Mouse (Mus musculus): Measurements from ENCODE around the gene Gm20716. TPM values are rescaled to one million over a fixed set of nuclear protein-coding genes. Genes with fewer than 3 reads are reported as not detected.

Gene Gm20716
- 27.8 and 28.5 TPM in 2 replicates for polyA plus RNA-seq (2014; fragmentation: Nextera tagmentation; extraction: Ambion mirVana)

- H3K9me3 ChIP-seq (ENCODE audit: control insufficient read depth, low read length), result no peaks in the 10 kb centered on the region
- peaks cover 16% of the 10 kb centered on the region for H3K4me1 ChIP-seq (ENCODE audit: control insufficient read depth, insufficient read depth, low read length)
- under 1% methylated on average over 70 of the region's 73 CpGs for WGBS
- ATAC-seq (ENCODE audit: insufficient number of reproducible peaks, low FRiP score, low TSS enrichment, low read depth) (peak; percentile 61; the same call in 1 of the 2 replicates), DNase-seq (ENCODE audit: low spot score) (peak; percentile 89)
- H3K27ac ChIP-seq (replicated peaks; ENCODE audit: low read depth, low read length), result peak within 1 kb of the TSS; percentile 83
- H3K36me3 ChIP-seq (ENCODE audit: control insufficient read depth, insufficient read depth, low read length), result peaks cover 9% of the 10 kb centered on the region; the same call in 1 of the 2 replicates
- H3K4me2 ChIP-seq (ENCODE audit: low read depth, severe bottlenecking), result peak within 1 kb of the TSS; percentile 99
- H3K9ac ChIP-seq (ENCODE audit: low read length), result peak within 1 kb of the TSS; percentile 81
- peak within 1 kb of the TSS; percentile 100 for H3K4me3 ChIP-seq (ENCODE audit: low read depth, low read length)
- no peaks in the 10 kb centered on the region for H3K27me3 ChIP-seq (ENCODE audit: control insufficient read depth, insufficient read depth, low read length)
Observed at GRCm38 (mm10) chr2:168230026-168230728, at the start of gene Gm20716, which contains the start of the genes Dpm1 and Mocs3. Gene Gm20716, minus strand, starts transcription at chr2:168230364. Gene Dpm1, minus strand, starts transcription at chr2:168230591. Gene Mocs3, plus strand, starts transcription at chr2:168230622.

GRCm38 (mm10) chr2:168274374-168274935 is 44.3 kb upstream of the Gm20716 start:
- Histone ChIP-seq H3K4me3 (ENCODE audit: low read depth, low read length) (no peak overlapping the region), H3K27ac (replicated peaks; ENCODE audit: low read depth, low read length) (no peak overlapping the region), H3K4me2 (ENCODE audit: low read depth, severe bottlenecking) (no peak overlapping the region), H3K27me3 (ENCODE audit: control insufficient read depth, insufficient read depth, low read length) (peaks cover 17% of the 10 kb centered on the region), H3K9me3 (ENCODE audit: control insufficient read depth, low read length) (no peaks in the 10 kb centered on the region), H3K36me3 (ENCODE audit: control insufficient read depth, insufficient read depth, low read length) (no peaks in the 10 kb centered on the region), H3K4me1 (ENCODE audit: control insufficient read depth, insufficient read depth, low read length) (peaks cover 5% of the 10 kb centered on the region; the same call in 1 of the 2 replicates), H3K9ac (ENCODE audit: low read length) (no peak overlapping the region)
- no peak for ATAC-seq (ENCODE audit: insufficient number of reproducible peaks, low FRiP score, low TSS enrichment, low read depth)
- DNase-seq (ENCODE audit: low spot score), result peak; percentile 85
- WGBS, result 10% methylated on average over 11 of the region's 11 CpGs

- Histone ChIP-seq H3K4me3 (ENCODE audit: low read depth, low read length) (no peak overlapping the region), H3K27ac (replicated peaks; ENCODE audit: low read depth, low read length) (no peak overlapping the region), H3K9me3 (ENCODE audit: control insufficient read depth, low read length) (no peaks in the 10 kb centered on the region), H3K9ac (ENCODE audit: low read length) (no peak overlapping the region), H3K36me3 (ENCODE audit: control insufficient read depth, insufficient read depth, low read length) (no peaks in the 10 kb centered on the region), H3K4me1 (ENCODE audit: control insufficient read depth, insufficient read depth, low read length) (peaks cover 5% of the 10 kb centered on the region; the same call in 1 of the 2 replicates), H3K27me3 (ENCODE audit: control insufficient read depth, insufficient read depth, low read length) (peaks cover 14% of the 10 kb centered on the region), H3K4me2 (ENCODE audit: low read depth, severe bottlenecking) (no peak overlapping the region)
- DNase-seq (ENCODE audit: low spot score), result no peak
- 36% methylated on average over 9 of the region's 9 CpGs for WGBS
- no peak for ATAC-seq (ENCODE audit: insufficient number of reproducible peaks, low FRiP score, low TSS enrichment, low read depth)
Observed at GRCm38 (mm10) chr2:168273387-168273786, 43.2 kb upstream of the Gm20716 start.

- no peaks in the 10 kb centered on the region; the same call in 1 of the 2 replicates for H3K27me3 ChIP-seq (ENCODE audit: control insufficient read depth, insufficient read depth, low read length)
- WGBS, result 35% methylated on average over 7 of the region's 7 CpGs
- no peak for ATAC-seq (ENCODE audit: insufficient number of reproducible peaks, low FRiP score, low TSS enrichment, low read depth)
- H3K36me3 ChIP-seq (ENCODE audit: control insufficient read depth, insufficient read depth, low read length), result no peaks in the 10 kb centered on the region
- H3K4me3 ChIP-seq (ENCODE audit: low read depth, low read length), result no peak overlapping the region
- H3K9ac ChIP-seq (ENCODE audit: low read length), result no peak overlapping the region
- peak; percentile 80 for DNase-seq (ENCODE audit: low spot score)
- H3K4me1 ChIP-seq (ENCODE audit: control insufficient read depth, insufficient read depth, low read length), result no peaks in the 10 kb centered on the region
- no peak overlapping the region for H3K27ac ChIP-seq (replicated peaks; ENCODE audit: low read depth, low read length)
- H3K4me2 ChIP-seq (ENCODE audit: low read depth, severe bottlenecking), result peak overlapping the region; percentile 29; the same call in 1 of the 2 replicates
- H3K9me3 ChIP-seq (ENCODE audit: control insufficient read depth, low read length), result no peaks in the 10 kb centered on the region
Observed at GRCm38 (mm10) chr2:168268033-168268432, 37.9 kb upstream of the Gm20716 start.

- no peaks in the 10 kb centered on the region for H3K4me1 ChIP-seq (ENCODE audit: control insufficient read depth, insufficient read depth, low read length)
- H3K4me3 ChIP-seq (ENCODE audit: low read depth, low read length), result no peak overlapping the region
- H3K27me3 ChIP-seq (ENCODE audit: control insufficient read depth, insufficient read depth, low read length), result no peaks in the 10 kb centered on the region
- no peak overlapping the region for H3K9ac ChIP-seq (ENCODE audit: low read length)
- DNase-seq (ENCODE audit: low spot score) (no peak), ATAC-seq (ENCODE audit: insufficient number of reproducible peaks, low FRiP score, low TSS enrichment, low read depth) (no peak)
- H3K9me3 ChIP-seq (ENCODE audit: control insufficient read depth, low read length), result no peaks in the 10 kb centered on the region
- H3K4me2 ChIP-seq (ENCODE audit: low read depth, severe bottlenecking), result no peak overlapping the region
- 83% methylated on average over 10 of the region's 10 CpGs for WGBS
- H3K27ac ChIP-seq (replicated peaks; ENCODE audit: low read depth, low read length), result no peak overlapping the region
- H3K36me3 ChIP-seq (ENCODE audit: control insufficient read depth, insufficient read depth, low read length), result no peaks in the 10 kb centered on the region
Observed at GRCm38 (mm10) chr2:168260900-168261299, 30.7 kb upstream of the Gm20716 start.

GRCm38 (mm10) chr2:168260124-168260523 is 30.0 kb upstream of the Gm20716 start:
- DNase-seq (ENCODE audit: low spot score), result no peak
- ATAC-seq (ENCODE audit: insufficient number of reproducible peaks, low FRiP score, low TSS enrichment, low read depth), result no peak
- Histone ChIP-seq H3K4me2 (ENCODE audit: low read depth, severe bottlenecking) (no peak overlapping the region), H3K27me3 (ENCODE audit: control insufficient read depth, insufficient read depth, low read length) (no peaks in the 10 kb centered on the region), H3K9ac (ENCODE audit: low read length) (no peak overlapping the region), H3K4me1 (ENCODE audit: control insufficient read depth, insufficient read depth, low read length) (no peaks in the 10 kb centered on the region), H3K36me3 (ENCODE audit: control insufficient read depth, insufficient read depth, low read length) (no peaks in the 10 kb centered on the region), H3K27ac (replicated peaks; ENCODE audit: low read depth, low read length) (no peak overlapping the region), H3K9me3 (ENCODE audit: control insufficient read depth, low read length) (no peaks in the 10 kb centered on the region), H3K4me3 (ENCODE audit: low read depth, low read length) (no peak overlapping the region)
- WGBS, result 93% methylated on average over 3 of the region's 3 CpGs

- H3K27me3 ChIP-seq (ENCODE audit: control insufficient read depth, insufficient read depth, low read length), result no peaks in the 10 kb centered on the region
- H3K4me1 ChIP-seq (ENCODE audit: control insufficient read depth, insufficient read depth, low read length), result no peaks in the 10 kb centered on the region
- no peaks in the 10 kb centered on the region for H3K9me3 ChIP-seq (ENCODE audit: control insufficient read depth, low read length)
- no peak for ATAC-seq (ENCODE audit: insufficient number of reproducible peaks, low FRiP score, low TSS enrichment, low read depth)
- H3K9ac ChIP-seq (ENCODE audit: low read length), result no peak overlapping the region
- H3K4me3 ChIP-seq (ENCODE audit: low read depth, low read length), result no peak overlapping the region
- no peak overlapping the region for H3K27ac ChIP-seq (replicated peaks; ENCODE audit: low read depth, low read length)
- no peaks in the 10 kb centered on the region for H3K36me3 ChIP-seq (ENCODE audit: control insufficient read depth, insufficient read depth, low read length)
- DNase-seq (ENCODE audit: low spot score), result no peak
- 88% methylated on average over 8 of the region's 8 CpGs for WGBS
- H3K4me2 ChIP-seq (ENCODE audit: low read depth, severe bottlenecking), result no peak overlapping the region
Observed at GRCm38 (mm10) chr2:168259046-168259445, 28.9 kb upstream of the Gm20716 start.

- ATAC-seq (ENCODE audit: insufficient number of reproducible peaks, low FRiP score, low TSS enrichment, low read depth), result no peak
- 89% methylated on average over 4 of the region's 4 CpGs for WGBS
- H3K9ac ChIP-seq (ENCODE audit: low read length), result no peak overlapping the region
Observed at GRCm38 (mm10) chr2:168257188-168257587, 27.0 kb upstream of the Gm20716 start.

More at GRCm38 (mm10) chr2:168257188-168257587, 27.0 kb upstream of the Gm20716 start:
- no peaks in the 10 kb centered on the region for H3K4me1 ChIP-seq (ENCODE audit: control insufficient read depth, insufficient read depth, low read length)
- no peaks in the 10 kb centered on the region for H3K27me3 ChIP-seq (ENCODE audit: control insufficient read depth, insufficient read depth, low read length)
- H3K4me2 ChIP-seq (ENCODE audit: low read depth, severe bottlenecking), result no peak overlapping the region
- no peak for DNase-seq (ENCODE audit: low spot score)
- H3K4me3 ChIP-seq (ENCODE audit: low read depth, low read length), result no peak overlapping the region
- H3K27ac ChIP-seq (replicated peaks; ENCODE audit: low read depth, low read length), result no peak overlapping the region
- H3K9me3 ChIP-seq (ENCODE audit: control insufficient read depth, low read length), result no peaks in the 10 kb centered on the region
- H3K36me3 ChIP-seq (ENCODE audit: control insufficient read depth, insufficient read depth, low read length), result no peaks in the 10 kb centered on the region
